Mouse (Mus musculus) hindlimb bud, embryonic 11.5 days (tissue): ENCODE results near the gene Hgf.
A peak's percentile ranks its signal among the peaks of the same experiment; 100 is the strongest.

Source experiments
- DNase-seq: peaks from one replicate; pipeline ENCODE4 v3.0.0-alpha.2; 2012; ENCODE audit warnings: low read depth, low spot score; ENCODE audit errors: extremely low spot score

Hgf gene

DNA sequence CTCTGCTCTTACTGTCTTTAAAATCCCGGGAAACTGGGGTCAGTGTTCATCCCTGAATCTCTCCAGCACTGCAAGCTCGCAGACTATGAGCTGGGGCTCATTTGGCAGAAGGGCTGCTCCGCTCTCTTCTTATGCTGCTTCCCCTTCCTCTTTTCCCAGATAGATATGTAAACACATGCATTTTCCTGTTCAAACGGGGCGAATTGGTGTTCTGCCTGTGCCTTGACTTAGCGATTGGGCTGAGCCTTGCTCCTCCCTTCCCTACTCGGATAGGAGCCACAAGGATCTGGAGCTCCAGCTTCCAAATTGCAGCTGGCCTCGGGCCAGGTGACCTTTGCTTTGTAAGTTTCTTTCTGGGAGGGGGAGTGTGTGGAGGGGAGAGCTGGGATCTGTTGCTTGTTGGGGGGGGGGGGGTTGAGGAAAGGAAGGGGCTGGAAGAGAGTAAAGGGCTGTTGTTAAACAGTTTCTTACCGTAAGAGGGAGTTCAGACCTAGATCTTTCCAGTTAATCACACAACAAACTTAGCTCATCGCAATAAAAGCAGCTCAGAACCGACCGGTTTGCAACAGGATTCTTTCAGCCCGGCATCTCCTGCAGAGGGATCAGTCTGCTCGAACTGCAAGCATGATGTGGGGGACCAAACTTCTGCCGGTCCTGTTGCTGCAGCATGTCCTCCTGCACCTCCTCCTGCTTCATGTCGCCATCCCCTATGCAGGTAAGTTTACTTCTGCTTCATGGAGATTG lies at the start of gene Hgf:
Gene Hgf, plus strand, starts transcription at position 192 of the 744 bp plus-strand sequence.
- no peak for DNase-seq

DNA sequence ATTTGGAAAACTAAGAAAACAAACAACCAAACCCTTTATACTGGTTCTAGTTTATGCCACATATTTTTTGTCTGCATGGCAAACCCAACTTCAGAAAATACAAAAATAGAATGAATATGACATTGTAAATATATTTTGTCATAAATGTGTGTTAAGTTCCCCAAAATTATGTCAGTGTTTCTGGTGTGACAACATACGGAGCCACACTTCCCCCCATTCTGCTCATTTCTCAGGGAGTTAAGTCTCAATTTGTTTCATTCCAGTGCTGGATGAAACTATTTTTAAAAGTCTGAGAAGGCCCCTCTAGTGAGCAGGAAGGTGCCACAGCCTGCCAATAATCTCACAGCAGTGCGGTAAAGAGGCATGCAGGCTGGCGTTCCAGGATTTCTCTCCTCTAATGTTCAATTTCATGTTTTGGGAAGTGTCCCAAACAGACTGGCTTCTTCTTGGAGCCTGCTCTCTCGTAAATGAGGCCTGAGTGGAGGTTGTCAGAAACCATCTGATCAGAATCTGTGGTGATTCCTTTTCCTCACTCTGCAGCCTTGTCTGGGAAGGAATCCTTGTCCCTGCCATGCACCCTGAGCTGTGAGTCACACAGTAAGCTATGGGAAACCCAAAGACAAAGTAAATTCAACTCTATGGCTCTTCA lies 46.5 kb upstream of the Hgf start:
- DNase-seq = no peak

DNA sequence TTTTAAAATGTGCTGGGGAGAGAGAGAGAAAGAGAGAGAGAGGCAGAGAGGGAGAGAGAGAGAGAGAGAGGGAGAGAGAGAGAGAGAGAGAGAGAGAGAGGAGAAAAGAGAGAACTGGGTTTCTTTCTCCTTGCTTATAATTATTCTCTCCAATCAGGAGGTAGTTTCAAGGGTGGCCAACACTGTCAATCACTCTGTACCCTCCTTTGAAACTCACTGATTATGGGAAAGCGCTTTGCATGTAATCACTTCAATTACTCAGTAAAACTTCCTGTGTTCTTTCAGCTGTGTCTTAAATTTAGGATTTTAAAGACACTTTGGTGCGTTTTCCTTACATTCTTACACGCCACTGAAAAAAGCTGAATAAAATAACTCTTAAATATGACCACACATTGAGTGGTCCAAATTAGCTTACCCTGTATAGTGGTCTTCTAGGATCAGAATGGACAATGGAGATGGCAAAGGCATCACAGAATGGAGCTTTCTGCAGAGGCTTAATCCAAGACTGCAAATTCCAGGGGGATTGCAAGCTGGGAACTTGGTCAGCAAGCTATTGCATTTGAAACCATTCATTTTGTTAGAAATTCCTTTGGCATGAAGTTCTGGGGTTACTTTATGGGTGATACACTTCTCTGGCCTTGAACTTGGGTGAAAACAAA lies 21.5 kb upstream of the Hgf start:
- no peak for DNase-seq

DNA sequence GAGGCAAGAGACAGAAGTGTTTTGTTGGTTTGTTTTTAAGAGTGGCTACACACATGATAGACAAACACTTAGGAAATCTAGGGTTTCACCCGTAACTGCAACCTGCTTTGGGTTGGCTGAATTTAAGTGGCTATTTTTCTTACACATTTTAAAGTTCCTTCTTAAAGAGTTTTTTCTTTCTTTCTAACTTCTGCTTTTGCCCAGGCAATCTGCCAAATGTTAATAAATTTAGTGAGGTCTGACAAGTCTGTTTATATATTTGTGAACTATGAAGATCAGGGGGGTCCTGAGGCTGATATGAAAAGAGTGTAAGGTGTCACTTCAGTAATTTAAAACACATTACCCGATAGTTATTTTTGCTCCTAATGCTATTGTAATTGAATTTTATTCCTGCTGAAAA lies 15.2 kb upstream of the Hgf start:
- DNase-seq = no peak

DNA sequence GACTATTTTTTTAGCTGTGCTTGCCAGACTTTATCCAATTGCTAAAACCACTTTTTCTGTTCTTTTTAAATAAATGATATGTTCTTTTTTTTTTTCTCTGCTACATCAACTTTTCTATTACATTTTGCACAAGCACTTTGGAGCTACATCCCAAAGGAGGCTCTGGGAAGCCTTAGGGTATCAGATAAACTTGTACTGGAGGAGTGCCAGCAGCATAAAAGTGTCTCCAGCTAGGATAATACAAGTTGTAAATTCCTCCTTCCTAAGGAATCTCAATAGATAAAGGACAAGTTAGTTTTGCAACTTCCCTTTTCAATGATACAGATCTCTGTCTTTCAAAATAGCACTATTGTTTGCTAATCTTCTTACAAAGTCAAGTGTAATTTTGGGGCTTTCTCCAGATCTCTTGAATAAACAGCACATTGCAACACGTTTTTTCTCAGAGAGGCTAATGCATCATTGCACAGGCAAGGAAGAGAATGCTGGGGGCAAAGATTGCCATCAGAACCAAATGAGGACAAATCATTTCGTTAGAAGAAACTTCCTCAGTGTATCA lies 11.7 kb upstream of the Hgf start:
- no peak for DNase-seq

DNA sequence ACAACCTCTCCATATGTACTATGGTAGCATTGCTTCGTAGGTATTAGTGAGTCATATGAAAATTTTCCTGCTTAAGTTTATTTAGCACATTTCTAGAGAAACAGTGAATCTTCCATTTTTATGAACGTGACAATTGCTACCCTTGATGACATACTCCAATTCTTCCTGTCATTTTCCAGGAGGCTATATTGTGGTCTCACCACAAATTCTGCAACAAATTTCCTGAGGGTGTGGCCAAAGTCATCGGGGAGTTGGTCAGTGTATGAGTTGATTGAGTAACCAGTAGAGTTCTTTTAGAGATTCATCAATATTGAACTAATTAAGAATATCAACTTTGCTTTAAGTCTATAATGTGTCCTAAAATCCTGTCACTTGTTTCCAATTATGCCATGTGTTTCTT lies 5.8 kb upstream of the Hgf start:
- DNase-seq = no peak

DNA sequence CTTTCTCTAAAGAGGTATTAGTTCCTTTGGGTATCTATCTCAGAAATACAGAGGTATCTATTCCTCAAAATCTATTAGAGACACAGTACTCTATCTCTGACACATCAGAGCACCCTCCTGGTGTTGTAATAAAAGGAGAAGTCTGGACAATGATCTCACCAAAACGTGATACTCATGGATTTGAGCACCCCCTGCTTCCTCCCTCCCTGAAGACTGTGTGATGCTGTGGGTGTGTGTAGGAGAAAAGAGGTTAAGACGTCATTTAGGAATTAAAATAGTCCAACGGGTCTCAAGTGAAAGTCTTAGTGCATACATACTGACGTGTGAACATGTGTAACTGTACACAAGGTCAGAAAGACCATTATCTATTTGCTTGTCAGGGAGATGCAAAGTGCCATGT lies 648 bp upstream of the Hgf start:
- no peak for DNase-seq

DNA sequence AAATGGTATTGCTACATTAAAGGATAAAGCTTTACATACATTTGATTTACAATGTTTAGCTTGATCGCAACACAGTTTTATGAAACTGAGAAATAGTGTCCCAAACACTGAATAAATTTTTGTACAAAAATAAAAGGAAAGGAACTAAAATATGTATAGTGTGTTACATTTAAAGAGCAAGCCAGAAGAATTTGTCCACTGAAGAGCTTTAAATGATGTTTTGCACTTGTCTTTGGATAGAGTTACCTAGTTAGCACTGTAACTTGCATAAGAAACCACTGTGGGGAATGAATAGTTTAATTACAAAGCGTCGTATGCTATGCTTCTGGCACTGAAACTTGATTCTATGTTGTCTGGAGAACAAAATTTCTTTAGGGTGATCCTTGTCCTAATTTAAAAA lies 7.0 kb downstream of the Hgf start:
- no peak for DNase-seq

DNA sequence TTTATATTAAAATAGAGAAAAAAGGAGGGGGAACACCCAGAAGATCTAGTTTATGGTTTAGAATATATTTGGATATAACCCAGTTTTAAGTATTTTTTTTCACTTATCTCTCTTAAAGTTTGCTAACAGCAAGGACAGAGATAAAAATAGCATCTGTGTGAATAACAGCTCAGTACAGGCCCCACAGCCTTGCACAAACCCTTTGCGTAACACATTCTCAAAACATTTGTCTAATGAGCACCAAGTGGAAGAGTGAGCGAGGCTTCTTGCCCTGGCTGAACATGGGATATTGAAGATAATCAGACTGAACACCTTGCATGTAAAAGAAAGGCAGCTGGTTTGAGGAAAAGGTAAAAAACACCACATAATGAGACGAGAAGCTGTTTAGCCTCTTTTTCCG lies 15.7 kb downstream of the Hgf start:
- DNase-seq = no peak

DNA sequence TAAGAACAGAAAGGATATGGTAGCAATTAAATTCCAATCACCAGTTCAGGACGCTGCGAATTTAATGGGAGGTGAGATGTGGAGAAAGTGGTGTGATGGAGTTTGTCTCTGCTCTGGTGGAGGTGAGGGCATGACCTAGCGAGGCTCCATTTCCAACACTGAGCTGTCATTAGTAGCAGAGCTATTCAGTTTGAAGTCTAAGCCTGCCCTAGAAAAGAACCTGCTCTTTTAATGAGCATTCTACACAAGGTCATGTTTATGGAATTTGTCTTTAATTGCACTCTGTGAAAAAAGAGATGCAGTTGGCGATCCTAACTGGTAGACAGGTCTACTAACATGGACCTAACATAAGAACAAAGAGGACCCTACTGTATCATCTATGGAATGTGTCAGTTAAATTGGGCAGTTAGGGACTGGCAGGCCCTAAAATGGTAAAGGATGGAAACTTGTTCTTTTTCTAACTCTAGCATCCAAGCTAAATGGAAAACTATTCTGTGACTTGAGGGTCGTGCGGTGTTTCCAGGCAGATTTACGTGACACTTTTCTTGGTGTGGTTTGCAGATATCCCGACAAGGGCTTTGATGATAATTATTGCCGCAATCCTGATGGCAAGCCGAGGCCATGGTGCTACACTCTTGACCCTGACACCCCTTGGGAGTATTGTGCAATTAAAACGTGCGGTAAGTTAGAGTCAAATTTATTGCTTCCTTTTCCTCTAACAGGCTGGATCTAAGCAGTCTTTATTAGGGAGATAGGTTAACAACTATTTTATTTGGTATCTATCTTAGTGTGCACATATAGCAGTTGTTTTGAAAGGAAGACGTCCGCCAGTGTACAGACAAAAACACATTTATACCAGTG lies 24.8 kb downstream of the Hgf start:
- peak; percentile 33 for DNase-seq

DNA sequence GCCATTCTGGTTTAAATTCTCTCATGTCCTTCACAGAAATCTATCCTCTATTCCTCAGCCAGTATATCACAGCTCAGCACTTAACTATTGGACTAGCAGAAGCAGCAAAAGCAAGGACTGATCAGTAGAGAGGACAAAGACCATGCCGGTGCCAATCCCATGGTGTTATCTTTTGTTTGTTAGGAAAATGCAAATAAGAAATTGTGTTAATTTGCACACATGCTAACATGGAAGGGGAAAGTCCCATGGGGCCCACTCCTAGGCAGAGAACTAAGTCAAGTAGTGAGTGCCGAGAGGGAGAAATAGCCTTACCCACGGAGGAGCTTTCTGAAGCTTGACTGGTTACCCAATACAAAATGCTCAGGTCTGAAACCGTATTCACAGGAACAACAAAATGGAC lies 42.4 kb downstream of the Hgf start:
- DNase-seq = no peak

DNA sequence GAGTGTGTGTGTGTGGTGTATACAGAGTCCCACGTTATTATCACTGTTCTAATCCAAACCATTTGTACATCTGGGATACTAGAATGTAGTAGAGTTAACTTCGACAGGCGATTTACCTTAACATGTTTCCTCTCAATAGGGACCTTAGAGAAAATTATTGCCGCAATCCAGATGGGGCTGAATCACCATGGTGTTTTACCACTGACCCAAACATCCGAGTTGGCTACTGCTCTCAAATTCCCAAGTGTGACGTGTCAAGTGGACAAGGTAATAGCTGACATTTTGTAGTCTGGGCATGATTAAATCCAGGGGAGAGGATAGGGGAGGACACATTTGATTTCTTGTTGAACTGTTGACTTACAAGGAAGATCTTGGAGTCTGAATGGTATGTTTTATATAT lies 44.7 kb downstream of the Hgf start:
- no peak for DNase-seq

DNA sequence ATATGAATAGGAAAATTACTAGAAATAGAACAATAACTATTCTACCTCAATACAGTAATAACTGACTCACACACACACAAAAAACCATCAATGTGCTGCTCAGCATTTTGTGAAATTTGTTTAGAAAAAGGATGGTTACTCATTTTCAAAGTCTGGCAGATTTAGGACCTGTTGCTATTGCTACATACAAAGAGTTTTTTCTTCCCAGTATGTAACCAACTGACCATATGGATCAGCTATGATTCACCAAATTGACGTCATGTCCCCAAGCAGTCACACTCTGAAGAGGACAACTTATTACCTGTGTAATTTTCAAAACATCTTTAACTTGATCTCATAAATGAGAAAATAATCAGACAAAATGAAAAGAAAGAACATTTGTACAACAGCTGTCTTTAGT lies 48.2 kb downstream of the Hgf start:
- DNase-seq = no peak

DNA sequence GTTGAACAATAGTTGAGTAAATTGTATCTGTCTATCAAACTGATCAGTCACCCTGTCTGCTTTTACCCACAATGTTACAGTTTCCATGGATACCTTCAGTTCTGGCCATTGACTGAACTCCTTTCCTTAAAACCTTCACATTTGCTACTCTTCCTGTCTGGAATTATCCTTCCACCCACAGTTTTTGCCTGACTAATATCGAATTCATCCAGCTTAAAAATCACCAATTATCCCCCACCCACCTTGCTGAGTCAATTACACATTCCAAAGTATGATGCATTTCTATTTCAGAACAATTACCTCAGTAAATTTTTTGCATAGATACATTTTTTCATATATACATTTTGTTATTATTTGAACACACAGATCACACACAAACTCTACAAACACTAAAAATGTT lies 79.7 kb downstream of the Hgf start:
- no peak for DNase-seq

DNA sequence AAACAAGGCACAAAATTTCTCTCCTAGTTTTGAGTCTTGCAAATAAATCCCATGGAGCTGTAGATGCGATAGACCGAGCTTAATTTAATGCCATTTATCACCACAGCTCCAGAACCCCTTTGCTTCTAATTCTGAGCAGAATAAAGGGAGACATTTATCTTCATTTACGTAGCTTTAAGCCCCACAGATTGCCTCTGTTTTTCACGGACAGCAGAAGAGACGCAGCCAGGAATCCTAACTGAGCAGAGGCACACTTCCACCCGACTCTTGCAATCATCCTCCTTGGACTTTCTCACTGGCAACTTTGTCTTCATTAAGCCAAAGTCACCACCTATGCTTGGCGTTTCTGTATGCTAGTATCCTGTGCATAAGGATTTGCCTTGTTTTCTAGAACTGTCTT lies 93.1 kb downstream of the Hgf start:
- no peak for DNase-seq

DNA sequence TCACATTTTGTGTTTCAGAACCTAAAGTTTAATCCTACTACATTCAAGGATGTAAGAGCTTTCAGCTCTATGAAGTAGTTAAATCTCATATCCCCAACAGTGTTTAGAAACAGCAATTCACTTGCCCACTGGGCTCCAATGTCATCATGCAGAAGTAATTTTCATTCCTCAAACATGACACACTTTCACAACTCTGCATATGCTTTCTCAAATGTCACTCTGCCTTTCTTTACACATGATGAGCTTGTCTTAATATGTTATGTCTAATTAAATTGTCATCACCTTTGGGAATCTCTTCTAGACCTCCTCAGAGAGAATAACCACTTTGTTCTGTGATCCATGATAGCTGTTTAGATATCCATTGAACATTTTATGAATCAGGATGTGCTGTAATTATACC lies 94.4 kb downstream of the Hgf start:
- no peak for DNase-seq

DNA sequence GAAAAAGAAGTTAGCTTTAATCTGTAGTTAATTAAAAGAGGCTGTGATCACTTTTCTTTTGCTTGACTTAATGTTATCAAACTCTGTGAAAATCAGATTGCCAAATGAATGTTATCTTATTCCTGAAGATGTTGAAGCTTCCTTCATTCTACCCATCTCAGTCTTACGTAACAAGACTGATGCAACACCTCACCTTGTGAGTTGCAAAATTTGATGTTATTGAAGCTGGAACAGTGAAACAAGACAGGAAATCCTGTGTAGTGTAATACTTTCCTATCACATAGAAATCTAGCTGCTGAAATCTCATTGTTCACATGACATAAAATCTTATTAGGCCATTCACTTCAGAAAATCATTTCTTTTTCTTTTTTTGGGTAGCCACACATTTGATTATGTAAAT lies 96.9 kb downstream of the Hgf start:
- no peak for DNase-seq

DNA sequence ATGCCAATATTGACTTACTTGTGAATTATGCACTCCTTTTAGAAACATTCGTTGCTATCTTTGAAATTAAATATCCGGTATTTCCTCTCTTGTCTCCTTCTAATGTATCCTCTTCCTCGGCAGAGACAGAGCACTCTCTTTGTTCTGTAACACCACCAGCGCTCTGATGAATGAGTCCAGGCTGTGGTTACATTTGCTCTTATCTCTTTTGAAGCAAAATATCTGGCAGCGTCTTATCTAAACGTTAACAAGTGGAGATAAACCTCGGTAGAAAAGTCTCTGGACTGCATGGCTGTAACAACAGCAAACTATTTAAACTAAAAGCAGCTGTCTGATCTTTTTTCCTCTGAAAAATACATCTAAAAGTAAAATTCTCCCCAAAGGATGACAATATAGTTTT lies 100.7 kb downstream of the Hgf start:
- no peak for DNase-seq
